Mouse (Mus musculus) large intestine, adult 2 months (tissue): ENCODE results near the gene Gm45837. TPM values are rescaled to one million over a fixed set of nuclear protein-coding genes. Genes with fewer than 3 reads are reported as not detected.

ENCODE experiments used
- DNase-seq: peaks from one replicate; pipeline ENCODE4 v3.0.0-alpha.2; 2012; ENCODE audit warnings: low read depth, low spot score
- WGBS: fragments of 180-500 bp; shearing (Covaris S2); methylation state at CpG from one replicate; pipeline ENCODE4 v1.1.7; 2018; 5-methylcytosine and 5-hydroxymethylcytosine counted together
- polyA plus RNA-seq: library from polyadenylated mRNA; depleted of rRNA; stranded (reverse); fragments of >200 nt; gene quantifications from 2 replicates; pipeline ENCODE4 v1.2.3, GENCODE M21; 2012

Gene Gm45837
- polyA plus RNA-seq, 1 experiment: not detected

DNA sequence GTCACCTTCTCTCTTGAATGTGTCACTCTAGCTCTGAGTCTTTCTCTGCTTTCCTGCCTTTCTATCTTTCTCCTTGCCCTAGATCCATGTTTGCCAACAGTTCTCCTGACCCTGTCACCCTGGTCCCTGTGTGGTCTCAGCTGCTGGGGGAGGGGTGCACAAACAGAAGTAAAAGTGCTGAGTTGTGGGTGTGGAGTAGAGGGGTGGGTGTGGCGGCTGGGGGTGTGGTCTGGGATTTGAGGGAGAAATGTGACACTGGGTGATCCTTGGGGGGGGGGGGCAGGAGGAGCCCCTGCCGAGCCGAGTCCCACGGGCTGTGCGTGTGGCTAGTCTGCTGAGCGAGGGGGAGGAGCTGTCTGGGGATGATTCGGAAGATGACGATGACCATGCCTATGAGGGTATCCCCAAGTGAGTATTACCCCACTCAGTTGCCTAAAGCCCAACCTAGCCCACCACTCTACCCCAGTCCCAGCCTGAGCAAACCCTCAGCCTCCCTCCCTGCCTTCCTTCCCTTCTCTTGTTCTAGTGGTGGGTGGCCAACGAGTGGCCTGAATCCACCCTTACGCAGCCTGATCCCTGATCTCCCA is 24.7 kb upstream of the Gm45837 start:
- 82% methylated on average over 10 of the region's 10 CpGs for whole genome bisulfite sequencing
- DNase-seq: no peak

DNA sequence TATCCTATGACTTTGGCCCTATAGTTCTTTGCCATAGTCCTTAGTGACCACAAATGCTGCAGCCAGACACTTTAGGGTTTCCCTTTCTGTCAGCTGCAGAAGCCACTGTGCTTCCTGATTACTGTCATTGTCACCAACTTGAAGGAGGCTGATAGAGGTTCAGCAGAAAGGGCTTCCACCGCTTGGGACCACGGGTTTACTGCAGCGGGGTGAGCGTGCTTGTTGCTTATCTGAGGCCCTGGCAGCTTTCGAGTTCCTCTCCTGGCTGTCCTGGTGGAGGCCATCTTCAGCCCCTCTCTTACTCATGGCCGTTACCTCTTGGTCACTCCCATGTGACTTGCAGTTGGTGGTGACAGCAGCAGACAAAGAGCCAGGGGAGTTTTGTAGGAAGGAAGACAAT is 21.4 kb upstream of the Gm45837 start:
- no peak for DNase-seq
- WGBS: 90% methylated on average over 6 of the region's 6 CpGs

DNA sequence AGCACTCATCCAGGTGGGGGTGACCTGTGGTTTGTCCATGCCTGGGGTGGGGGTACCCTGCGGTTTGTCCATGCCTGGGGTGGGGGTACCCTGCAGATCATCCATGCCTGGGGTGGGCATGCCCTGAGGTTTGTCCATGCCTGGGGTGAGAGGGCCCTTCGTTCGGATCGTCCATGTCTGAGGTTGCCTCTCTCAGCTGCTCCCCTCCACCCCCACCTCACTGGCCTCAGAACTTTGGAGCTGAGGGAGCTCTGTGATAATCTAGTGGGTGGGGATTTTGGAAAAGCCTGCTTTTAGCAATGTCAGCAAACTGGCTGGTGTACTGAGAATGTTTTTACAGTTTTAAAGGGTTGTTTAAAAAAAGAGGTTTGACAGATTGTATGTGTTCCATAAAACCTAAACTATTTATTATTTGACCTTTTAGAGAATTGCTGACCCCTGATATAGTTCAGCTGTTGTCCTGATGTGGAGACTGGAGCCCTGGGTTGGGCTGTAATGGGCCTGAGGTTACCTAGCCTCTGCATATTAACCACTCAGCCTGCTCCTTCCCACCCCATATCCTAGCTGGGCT is 18.7 kb upstream of the Gm45837 start:
- whole genome bisulfite sequencing: 77% methylated on average over 4 of the region's 4 CpGs
- DNase-seq: no peak

DNA sequence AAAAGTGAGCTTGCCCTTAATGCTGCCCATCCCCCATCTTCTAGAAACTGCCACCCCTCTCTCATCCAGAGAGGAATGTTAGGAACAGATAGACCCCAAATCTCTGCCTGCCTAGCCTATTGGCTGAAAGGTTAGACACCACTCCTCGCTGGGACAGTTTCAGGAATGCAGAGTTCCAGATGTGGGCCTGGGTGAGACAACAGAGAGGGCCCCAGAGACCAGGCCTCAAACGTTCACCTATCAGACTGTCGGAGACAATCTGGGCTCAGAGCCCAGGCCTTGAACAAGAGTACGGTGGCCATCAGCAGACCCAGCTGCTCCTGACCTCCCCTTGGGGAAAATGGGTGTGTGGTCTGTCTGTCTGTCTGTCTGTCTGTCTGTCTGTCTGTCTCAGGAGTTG is 17.7 kb upstream of the Gm45837 start:
- WGBS: 57% methylated on average over 4 of the region's 4 CpGs
- DNase-seq: no peak

DNA sequence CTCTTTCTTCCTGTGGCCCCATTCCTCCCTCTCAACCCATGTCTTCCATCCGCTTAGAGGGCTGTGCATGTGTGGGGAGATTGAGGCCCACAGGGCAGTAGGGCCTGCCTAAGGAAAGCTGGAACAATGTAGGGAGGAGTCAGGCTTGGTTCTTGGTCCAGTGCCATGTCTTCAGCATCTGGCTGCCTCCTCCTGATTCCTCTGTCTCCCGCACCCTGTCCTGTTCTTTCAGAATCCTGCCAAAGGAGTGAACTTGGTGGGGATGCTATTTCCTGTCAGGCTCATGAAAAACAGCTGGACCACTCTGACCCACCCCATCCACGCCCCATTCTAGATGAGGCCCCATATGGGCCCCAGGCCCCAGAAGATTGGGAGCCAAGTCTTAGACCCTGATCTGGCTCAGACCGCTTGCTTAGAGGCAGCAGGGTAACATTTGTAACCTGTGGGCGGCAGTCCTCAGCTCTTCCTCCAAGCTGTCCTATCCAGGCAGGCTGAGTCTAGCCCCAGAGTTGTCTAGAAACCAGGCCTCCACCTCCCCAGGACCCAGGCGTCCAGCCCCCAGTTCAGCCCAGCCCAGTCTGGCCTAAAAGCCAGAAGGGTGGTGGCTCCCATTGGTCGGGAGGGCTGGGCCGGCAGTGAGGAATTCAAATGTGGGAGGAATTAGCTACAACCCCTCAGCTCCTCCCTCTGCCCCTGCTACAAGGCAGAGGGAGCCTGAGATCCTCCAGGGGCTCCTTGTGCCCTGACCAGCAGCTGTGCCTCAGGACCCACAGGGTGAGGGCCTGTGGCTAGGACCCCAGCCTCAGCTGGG is 16.8 kb upstream of the Gm45837 start:
- no peak for DNase-seq
- WGBS: 61% methylated on average over 8 of the region's 8 CpGs

DNA sequence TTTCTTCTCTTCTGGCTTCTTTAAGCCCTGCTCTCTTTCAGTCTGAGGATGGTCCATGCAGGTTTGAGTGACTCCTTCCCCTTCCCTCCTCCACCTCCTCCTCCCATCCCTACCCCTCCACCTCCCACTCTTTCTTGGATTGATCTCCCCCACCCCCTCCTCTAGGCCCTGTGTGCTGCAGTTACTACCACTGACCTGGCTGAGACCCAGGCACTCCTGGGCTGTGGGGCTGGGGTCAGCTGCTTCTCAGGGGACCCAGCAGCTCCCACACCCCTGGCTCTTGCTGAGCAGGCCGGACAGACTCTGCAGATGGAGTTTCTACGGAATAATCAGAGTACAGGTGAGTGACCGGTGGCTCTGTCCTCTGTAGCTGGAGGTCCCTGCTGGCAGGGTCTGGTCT is 16.1 kb upstream of the Gm45837 start:
- DNase-seq: no peak
- WGBS: 78% methylated on average over 3 of the region's 3 CpGs

DNA sequence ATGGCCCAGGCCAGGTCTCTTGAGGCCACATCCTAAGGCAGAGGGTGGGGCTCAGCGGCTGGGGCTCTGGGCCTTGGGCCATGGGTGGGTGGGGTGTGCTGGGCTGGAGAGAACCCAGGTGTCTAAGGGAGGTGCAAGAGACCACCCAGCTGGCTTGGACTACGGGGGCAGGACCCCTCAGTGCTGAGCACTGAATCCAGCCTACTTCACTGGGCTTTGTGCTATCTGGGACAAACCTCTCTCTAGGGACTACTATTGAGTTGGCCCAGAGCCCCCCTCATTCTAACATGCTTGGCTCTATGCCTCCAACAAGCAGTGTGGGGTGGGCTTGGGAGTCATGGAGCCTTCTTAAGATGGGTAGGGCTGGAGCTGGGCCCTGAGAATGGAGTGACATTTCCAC is 15.2 kb upstream of the Gm45837 start:
- 61% methylated on average over 2 of the region's 2 CpGs for WGBS
- DNase-seq: no peak

DNA sequence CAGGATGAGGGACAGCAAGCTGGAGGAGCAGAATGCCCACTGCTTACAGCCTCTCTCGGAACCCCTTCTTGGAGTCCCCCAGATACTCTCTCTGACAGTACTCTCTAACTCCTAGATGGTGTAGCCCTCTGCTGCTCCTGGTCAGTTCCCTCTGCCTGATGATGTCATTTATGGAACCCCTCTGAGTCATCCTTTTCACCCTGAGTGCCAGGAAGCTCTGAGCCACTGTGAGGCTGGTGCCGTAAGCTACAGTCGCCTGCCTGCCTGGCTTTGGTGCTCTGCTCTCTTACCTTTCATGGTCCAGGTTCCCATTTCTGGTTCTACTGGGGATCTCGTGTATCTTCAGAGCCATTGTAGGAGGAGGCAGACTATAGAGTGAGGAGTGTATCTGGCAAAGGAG is 13.5 kb upstream of the Gm45837 start:
- 79% methylated on average over 4 of the region's 4 CpGs for WGBS
- DNase-seq: no peak

DNA sequence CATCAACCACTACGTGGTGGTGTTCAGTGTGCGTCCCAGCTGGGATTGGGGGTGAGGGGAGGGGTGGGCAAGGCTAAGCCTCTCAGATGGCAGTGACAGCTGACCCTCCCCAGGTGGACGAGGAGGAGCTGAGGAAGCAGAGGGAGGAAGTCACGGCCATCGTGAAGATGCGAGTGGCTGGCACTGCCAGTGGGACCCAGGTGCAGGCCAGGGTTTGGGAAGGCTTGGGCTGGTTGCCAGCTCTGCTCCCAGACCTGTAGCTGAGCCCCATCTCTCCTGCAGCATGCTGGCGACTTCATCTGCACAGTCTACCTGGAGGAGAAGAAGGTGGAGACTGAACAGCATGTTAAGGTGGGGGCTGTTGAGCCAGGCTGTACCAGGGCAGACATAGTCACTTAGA is 9.2 kb upstream of the Gm45837 start:
- DNase-seq: no peak
- WGBS: 84% methylated on average over 7 of the region's 7 CpGs

DNA sequence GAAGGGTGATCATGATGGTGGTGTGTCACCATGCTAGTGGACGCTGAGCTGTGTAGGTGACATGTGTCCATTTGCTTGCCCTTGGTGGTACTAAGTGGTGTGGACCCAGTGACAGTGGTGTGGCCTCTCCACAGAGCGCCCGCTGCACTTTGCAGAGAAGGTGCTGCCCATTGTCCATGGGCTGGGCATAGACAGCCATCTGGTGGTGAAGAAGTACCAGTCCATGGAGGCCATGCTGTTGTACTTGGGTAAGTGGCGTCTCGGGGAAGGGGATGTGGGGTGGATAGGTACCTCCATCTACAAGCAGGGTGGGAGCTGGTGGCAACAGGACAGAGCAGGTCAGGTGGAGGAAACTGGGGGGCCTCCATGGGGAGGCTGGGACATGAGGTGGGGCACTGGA is 6.9 kb upstream of the Gm45837 start:
- 94% methylated on average over 5 of the region's 5 CpGs for WGBS
- no peak for DNase-seq

DNA sequence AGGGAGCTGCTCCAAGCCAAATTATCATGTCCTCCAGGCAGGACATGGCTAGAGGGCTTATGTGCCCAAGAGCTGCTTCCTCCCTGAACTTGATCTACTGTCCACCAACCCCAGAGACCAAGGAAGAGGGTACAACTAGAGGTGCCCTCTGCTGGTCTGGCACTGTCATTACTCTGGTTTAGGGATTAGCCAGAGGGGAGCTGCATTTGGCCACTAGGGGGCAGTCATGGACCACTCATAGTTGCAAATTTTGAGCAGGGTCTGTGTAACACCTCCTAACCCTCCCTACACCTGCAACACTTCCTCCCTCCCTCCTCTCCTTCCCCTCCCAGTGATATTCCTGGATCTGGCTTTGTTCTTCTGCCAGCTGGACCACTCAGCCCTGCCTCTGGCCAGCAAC is 2.1 kb downstream of the Gm45837 start:
- DNase-seq: peak; percentile 52

DNA sequence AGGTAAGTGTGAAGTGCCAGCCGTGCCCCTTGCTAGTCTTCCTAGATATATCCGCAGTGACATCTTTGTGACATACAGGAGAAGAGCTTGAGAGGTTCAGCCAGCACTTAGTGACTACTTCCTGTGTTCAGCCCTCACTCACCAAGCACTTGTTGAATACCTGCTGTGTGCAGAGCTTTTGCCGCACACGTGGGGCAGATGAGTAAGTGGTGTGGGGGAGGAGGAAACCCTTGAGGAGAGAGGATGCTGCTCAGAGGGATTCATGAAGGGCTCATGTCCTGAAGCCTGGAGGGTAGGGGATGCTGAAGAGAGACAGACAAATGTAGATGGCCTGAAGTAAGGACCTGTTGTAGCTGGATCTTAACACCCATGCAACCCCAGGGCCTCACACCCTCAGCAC is 3.5 kb downstream of the Gm45837 start:
- DNase-seq: no peak
- WGBS: 71% methylated on average over 4 of the region's 4 CpGs

DNA sequence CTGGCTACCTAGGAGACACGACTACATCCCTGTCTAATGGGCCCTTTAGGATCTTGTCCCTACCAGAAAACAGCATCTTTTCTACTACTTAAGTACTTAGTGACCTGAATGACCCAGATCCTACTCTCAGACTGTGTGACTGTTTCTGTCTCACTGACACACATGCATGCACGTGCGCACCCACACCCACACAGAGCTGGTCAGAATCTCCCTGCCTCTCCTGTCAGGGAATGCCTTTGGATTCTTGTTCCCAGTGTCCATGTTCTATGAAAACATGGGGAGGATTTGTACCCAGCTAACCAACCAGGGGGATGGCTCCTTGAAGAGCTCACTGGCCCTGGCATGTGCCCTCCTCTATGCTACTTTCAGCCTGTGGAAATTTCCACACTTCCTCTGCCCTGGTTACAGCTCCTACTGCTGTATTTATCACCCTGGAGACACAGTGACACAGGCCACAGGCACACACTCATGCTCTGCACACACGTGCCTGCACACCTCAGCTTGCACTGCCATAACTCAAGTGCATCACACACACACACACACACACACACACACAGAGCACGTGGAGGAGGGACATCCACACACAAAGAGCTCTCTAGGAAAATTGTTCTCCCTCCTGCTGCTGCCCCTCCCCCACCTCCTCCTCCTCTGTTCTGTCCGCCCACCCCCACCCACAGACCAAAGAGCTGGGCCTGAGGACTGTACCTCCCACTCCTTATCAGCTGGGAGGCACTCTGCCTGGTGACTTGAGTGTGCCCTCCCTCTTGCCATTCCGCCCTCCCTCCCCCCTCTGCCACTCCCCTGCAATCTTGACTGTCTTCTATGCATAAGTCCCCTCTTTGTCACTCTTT is 4.2 kb downstream of the Gm45837 start:
- 54% methylated on average over 7 of the region's 7 CpGs for WGBS
- no peak for DNase-seq

DNA sequence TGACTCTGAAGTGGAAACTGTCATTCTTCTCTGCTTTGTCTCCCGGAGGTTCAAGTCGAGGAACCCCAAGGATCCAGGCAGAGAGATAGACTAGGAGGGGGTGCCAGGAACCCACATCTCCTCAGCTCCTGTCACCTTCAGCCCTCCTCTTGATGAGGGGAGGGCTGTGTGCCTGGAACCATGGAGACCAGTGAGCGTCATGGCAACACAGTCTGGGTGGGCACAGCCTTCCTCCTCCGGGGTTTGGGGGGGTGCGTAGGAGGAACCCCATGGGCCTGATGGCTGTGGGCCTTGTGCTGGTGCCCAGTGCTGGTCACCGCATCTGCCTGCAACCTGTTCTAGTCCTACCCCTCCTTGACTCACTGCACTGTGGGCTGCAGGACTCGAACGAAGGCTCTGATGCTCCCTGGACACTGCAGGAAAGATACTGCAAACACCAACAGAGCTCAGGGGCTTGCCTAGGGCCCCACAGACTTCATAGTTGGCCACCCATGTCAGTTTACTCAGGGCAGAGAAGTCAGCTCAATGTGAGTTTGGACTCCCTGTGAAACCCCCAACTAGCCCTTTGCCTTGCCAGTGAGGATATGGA is 4.9 kb downstream of the Gm45837 start:
- 54% methylated on average over 8 of the region's 8 CpGs for WGBS

DNA sequence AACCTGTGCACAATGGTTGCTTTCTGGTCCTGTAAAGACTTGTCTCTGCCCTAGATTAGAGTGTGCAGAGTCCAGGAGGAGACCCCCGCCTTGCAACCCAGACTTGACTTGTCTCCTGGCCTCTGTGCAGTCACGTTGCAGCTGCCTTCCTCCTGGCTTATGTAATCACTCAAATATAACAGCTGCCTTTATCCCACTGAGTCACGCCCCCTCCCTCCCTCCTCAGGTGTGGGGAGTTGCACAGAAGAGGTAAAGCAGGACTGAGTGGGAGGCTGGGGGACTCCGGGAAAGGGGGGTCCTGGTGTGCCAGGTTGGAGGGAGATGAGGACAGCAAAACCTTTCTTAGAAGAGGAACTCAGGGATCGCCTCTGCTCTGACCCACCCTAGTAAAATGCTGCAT is 5.7 kb downstream of the Gm45837 start:
- no peak for DNase-seq
- 38% methylated on average over 5 of the region's 5 CpGs for WGBS

More for the DNA sequence above, 4.9 kb downstream of the Gm45837 start:
- no peak for DNase-seq

DNA sequence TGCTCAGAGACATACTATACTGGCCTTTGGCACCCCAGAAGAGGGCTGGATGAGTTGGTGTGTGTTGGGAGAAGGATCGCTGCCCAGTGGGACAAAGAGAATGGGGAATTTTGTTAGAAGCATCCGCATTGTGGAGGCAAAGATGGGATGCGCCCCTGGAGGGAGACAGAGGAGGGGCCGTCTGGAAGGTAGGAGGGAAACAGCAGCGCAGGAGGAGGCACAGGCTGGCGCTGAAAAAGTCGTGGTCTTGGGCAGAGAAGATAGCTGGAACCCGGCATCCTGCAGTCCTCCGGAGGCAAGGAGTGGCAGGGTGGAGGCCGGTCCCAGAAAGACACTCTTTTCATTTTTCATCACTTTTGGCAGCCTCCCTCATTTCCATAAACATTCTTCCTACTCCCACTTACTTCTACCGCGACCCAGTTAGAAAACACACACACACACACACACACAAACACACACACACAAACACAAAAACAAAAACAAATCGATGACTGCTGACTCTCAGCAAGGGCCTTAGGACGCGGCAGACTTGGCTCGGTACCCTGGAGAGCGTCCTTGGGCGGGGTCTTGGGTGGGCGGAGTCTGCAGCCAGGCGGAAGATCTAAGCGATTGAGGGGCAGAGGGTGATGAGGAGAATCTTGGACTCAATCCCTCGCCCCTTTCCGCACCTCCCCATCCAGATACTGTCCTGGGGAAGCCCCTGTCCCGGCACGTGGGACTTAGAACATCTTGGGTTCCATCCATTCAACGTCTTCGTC is 8.5 kb downstream of the Gm45837 start:
- DNase-seq: no peak
- 5% methylated on average over 27 of the region's 27 CpGs for WGBS

DNA sequence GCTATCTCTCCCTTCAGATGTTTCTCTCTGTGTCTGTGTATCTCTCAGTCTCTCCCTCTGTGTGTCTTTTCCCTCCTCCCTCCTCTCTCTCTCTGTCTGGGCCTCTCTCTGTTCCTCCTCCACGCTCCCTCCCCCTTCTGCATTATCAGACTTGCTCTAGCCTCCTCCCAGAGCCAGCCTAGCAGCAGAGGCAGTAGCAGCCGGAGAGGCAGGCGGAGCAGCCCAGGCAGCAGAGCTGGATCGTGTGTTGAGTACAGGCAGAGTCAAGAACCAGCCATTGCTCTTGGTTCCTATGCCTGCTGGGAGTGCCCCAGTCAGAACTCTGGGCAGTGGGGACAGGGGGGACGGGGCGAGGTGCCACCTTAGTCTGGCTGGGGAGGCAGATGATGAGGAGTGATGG is 10.8 kb downstream of the Gm45837 start, which contains the start of gene Pde2a:
TSS of gene Pde2a (plus strand) at position 163 of the 400 bp plus-strand sequence.
- WGBS: 18% methylated on average over 6 of the region's 6 CpGs
- DNase-seq: no peak

DNA sequence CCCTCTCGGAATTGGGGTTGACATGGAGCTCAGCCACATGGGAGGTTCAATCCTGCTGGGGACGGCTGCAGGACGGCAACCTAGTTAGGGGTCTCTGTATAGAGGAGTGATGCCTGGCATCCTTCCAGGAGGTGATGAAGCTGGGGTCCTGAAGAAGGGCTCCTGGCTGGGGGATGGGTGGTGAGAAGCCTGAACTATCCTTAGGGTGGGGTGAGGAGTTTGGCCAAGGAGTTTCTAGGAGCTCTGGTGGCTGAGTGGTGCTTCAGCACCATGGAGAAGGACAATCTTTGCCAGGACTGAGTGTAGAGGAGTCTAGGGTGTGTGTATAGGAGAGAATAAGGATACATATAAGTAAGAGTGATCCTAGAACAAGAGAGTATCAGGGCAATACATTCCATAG is 11.4 kb downstream of the Gm45837 start:
- WGBS: 52% methylated on average over 3 of the region's 3 CpGs
- DNase-seq: no peak

DNA sequence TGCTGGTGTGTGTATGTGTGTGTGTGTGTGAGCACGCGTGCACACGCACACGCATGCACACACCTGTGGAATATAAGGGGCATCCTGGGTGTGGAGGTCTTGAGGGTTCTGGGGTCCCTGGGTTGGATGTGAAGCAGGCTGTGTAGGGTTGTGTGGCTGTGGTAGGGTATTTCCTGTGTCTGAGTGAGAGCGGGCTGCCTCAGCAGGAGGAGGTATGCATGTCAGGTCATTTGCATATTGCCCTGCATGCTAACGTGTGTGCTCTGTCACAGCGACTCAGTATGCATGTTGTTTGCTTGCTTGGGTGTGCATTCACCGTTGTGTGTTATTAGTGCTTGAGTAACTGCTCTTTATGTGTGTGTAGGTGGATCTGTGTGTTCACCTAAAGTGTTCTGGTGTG is 12.0 kb downstream of the Gm45837 start:
- WGBS: 78% methylated on average over 8 of the region's 8 CpGs
- no peak for DNase-seq
